Mouse (Mus musculus): ENCODE measurements around the gene Lipc. TPM values are rescaled to one million over a fixed set of nuclear protein-coding genes. Genes with fewer than 3 reads are reported as not detected.

Gene Lipc
- total RNA-seq, 2 experiments from 2014 or later, result not detected

DNA sequence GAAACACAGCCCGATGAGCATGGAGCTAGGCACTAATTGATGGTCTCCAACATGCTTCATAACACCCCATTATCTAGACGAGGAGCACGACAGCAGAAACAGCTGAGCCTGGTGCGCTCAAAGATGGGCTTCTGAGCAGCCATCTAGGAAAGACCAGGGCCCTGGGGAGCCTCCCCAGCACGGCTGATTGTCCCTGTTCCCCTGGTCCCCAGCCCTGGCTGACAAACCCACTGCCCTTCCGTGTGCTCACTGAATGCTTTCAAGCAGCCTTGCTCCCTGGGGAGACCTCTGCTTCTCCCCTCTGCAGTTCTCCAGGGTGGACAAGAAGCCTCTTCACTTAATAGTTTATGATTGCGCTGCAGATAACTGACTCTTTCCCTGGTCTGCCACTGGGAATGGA, 35.5 kb downstream of the Lipc start:
- no peak for ATAC-seq (replicated peaks; ENCODE audit: poor library complexity)

GRCm38 (mm10) chr9:70915356-70915685, 36.7 kb downstream of the Lipc start:
- ATAC-seq (replicated peaks; ENCODE audit: poor library complexity), result no peak

DNA sequence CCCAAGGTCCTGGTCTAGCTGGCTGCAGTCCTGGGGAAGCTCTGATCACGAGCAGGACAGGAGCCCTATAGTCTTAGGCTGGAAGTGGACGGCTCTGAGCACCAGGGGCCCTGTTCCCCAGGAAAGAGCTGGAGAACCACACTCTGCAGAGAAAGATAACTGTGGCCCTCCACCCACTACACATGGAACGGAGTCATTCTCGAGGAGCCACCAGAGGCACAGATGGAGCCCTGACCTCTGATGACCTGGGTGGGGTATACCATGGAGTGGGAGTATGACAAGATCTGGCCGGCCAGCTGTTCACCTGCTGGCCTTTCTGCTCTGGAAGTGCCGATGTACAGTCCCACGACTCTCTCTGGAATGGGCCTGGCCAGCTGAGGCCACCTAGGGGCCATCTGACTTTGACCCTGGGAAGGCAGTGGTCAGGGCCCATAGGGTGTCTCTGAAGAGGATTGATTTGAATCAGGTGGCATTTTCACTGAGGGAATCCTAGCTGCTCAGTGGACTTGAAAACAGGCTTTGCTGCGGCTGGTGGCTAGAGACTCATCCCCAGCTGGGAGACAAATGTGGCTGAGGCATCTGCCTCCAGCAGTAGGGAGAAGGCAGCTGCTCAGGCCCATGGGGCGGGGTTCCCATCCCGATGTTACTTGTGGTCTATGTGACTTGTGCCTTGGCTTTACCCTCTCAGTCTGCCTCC, 37.2 kb downstream of the Lipc start:
- peak; percentile 20; the same call in 1 of the 2 replicates for ATAC-seq (replicated peaks; ENCODE audit: poor library complexity)

GRCm38 (mm10) chr9:70911163-70911562, 40.9 kb downstream of the Lipc start:
- ATAC-seq (replicated peaks; ENCODE audit: poor library complexity), result no peak

- ATAC-seq (replicated peaks; ENCODE audit: poor library complexity), result no peak
Observed at GRCm38 (mm10) chr9:70910351-70910750, 41.7 kb downstream of the Lipc start.

DNA sequence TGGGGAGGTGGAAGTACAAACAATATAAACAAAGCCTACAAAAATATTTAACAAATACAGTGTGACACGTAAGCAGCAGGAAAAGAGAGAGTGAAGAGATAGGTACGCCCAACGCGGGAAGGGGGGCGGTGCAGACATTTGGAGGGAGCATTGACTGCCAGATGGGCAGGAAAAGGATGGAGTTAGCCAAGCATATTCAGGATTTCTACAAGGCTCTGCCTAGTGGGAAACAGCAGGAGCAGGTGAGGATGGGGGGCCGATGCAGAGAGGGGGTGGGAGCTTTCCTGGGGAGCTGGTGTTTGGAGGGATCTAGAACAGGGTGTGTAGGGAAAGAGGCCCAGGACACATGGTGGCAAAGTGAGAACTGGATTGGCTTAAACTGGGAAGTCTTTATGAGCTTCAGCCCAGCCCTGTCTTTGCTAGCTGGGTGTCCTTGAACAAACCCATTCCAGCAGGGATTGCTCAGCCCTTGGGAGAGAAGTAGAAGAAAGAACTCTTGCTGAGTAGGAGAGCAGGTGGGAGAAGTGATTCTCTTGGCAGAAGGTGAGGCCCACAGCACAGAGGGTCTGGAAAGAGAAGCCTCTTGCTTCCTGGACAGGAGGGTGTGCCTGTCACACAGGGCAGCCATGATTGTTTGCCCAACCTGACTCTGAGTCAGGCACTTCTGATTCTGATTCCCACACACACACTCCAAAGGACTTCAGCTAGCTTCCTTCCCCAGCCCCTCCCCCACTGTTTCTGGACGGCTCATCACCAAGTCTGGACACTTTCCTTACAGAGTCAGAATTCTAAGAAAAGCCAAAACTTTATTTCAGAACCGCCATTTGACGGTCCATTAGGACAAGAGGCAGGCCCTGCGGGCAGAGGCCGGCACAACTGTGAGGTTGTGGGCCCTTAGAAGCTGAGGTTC, 49.0 kb downstream of the Lipc start:
- no peak for ATAC-seq (replicated peaks; ENCODE audit: poor library complexity)

DNA sequence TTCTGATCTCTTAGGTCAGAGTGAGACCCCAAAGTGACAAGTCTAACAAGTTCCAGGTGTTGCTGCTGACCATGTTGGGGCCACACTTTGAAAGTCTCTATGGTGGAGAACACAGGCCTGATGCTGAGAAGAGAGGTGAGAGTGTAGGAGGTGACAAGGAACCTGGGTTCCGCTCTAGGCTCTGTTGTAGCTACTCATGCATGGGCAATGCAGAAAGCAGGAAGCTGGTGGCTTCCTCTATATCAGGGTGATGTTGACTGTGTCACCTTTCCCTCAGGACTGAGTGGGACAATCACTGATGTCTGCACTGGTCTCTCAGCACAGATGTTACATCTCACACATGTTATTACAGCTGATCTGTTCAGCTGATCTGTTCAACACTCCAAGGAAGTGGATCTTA, 57.8 kb downstream of the Lipc start:
- ATAC-seq (replicated peaks; ENCODE audit: poor library complexity), result no peak

DNA sequence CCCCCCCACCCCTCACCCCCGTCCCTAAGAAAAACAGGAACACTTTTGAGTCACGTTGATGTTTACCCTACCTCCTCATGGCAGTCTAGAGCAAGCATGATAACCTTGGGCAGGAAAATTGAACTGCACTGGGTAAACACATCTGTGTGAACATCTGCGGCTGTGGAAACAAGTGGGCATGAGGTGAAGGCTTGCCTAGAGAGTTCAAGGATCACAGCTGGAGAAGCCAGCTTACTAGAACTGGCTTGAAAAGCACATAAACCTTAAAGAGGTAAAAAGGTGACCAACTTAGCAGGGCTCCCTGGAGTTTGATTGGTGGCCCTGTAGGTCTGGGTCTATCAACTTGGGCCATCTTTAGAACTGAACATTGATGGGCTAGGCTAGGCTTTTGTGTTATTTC, 58.5 kb downstream of the Lipc start:
- no peak for ATAC-seq (replicated peaks; ENCODE audit: poor library complexity)

DNA sequence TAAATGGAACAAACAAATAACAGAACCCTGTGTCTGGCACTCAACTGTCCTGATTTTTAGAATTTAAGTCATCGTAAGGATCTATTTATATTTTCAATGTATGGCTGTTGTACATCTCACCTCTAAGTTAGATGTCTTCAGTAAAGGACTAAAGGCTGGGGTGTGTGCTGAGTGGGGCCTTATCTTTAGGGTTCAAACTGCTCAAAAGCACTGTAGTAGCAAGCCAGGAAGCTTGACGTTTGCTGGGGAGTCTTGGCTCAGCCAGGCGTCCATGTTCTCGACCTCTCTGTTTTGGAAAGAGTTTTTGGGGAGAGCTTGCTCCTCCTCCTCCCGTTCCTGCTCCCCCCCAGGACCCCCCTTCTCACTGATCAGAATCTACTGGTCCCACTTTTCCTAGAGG, 59.4 kb downstream of the Lipc start:
- no peak; the same call in 1 of the 2 replicates for ATAC-seq (replicated peaks; ENCODE audit: poor library complexity)

DNA sequence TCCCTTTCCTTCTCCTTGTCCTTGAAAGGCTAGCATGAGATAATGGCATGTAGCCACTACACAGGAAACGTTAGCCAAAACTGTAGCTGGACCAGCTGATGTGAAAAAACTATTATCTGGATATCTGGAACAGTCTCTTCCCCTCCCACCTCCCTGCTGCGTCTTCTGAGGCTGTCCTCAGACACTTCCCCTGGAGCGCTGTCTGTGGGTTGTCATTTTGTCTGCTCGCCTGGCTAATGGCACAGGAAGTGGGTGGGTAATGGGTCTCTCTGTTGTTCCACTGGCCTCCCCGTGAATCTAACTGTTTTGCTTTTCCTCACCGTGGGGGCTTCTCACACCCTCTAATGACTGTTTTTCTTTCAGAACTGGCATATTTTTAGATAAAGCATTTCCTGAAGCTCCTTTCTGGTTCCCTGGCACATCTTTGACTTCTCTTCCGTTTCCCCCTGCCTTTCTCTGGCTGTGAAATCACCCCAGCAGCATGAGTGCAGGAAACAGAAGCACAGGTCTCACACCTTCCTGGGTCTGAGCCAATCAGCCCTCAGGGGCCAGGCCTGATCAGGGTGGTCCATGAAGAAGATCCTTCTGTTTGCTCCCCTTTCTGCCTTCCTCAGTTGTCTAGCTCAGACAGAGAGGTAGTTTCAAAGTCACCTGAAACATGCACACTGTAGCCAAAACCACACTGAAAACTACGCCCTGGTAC, 60.4 kb downstream of the Lipc start:
- ATAC-seq (replicated peaks; ENCODE audit: poor library complexity), result peak; percentile 77

- no peak for ATAC-seq (replicated peaks; ENCODE audit: poor library complexity)
Observed at GRCm38 (mm10) chr9:70890736-70891135, 61.3 kb downstream of the Lipc start.

GRCm38 (mm10) chr9:70888969-70889368, 63.1 kb downstream of the Lipc start:
- no peak for ATAC-seq (replicated peaks; ENCODE audit: poor library complexity)

DNA sequence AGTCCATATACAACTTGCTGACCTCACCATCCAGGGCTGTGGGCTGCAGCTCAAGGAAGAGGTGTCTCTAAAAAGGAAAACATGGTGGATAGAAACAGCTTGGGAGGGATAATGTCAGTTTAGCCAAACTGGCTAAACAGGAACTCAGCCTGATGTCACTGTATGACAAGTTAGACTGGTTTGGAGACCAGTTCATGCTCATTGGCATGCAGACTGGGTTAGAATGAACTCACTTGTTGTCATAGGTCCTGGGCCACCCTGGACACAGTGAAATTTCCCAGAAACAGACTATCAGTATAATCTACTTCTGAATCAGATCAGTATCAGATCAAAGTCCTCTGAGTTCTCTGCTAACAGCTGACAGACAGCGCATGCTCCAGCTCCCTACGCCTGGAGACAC, 63.5 kb downstream of the Lipc start:
- ATAC-seq (replicated peaks; ENCODE audit: poor library complexity), result no peak

DNA sequence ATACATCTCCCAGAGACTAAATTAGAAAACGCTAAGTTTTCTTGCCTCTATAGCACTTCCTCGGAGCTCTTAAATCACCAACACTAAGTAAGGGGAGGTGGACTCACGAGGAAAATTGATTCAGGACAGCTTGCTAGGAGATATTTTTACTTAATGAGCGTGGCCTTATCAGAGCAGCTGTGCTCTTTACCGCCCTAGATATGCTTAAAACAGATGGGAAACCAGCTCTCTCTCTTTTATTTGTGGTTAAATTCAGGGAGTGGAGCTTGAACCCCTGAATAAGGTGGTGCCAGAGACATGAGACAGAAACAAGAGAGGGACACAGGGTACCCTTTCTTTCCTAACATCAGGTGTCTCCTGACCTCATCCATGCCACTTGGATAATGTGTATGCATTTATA, 70.0 kb downstream of the Lipc start:
- ATAC-seq (replicated peaks; ENCODE audit: poor library complexity), result peak; percentile 61

DNA sequence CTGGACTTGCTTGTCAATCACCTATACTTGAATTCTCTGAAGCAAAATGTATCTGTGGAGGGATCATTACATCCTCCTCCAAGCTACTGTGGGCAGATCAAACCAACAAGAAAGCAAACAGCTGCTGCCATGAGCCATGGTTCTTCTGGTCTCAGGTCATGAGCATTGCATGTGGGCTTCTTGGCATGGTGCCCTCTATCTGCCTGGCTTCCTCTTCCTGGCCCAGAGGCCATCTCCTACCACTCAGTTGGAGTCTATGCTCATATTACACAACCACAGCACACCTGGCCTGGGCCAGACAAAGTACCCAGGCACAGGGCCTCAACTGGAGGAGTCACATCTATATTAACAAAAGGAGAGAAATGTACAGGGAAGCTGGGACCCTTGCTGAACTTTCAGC, 73.2 kb downstream of the Lipc start:
- ATAC-seq (replicated peaks; ENCODE audit: poor library complexity), result peak; percentile 24; the same call in 1 of the 2 replicates

- no peak for ATAC-seq (replicated peaks; ENCODE audit: poor library complexity)
Observed at GRCm38 (mm10) chr9:70878157-70878556, 73.9 kb downstream of the Lipc start.

DNA sequence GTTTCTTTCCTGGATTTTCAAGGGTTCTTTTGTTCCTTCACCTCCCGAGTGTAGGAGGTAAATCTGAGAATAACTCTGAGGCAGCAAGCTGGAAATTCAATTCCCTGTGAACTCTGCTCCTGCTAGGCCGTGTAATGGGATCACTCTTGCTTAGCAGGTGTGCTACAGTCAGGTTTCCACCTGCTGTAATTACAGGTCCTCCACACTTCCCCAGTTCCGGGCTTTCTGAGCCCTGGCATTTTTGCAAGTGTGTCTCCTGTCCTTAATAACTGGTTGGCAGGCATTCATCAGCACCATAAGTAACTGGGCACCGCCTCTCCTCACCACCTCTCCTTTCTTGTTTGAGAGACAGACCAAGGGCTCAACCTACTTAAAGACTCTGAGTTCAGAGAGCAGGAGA, 76.5 kb downstream of the Lipc start:
- no peak for ATAC-seq (replicated peaks; ENCODE audit: poor library complexity)

DNA sequence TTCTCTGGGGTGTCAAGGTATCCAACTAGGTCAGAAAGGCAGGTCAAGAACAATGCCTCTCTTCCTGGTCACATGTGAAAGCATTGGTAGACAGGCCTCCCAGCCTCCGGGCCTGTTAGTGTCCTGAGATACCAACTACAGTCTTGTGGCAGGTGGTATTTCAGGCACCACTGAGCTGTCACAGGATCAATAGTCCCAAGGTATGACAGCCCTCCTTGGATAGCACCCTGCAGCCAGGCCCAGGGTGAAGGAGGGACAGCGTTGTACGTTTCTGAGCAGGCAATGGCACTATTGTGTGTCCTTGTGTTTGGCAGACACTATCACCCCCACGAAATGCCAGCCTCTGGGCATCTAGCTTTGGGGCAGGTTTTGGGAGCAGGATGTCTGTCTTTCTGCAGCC, 77.0 kb downstream of the Lipc start:
- ATAC-seq (replicated peaks; ENCODE audit: poor library complexity), result no peak

DNA sequence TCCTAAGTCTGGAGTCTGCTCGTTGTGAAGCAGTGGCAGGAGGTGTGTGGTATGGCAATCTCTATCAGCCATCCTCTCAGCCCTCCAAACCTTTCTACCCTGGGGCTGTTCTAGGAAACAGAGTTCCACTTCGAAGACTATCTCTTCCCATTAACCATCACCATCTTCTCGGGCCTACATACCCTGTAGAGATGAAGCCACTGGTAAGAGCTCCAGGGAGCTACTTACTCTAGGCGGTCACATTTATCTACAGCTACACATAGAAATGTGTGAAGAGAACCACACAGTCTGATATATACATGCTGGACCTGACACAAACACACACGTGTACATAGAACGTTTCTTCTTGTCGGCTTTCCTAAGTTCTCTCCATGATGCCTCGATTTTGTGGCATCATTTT, 79.4 kb downstream of the Lipc start:
- no peak for ATAC-seq (replicated peaks; ENCODE audit: poor library complexity)

GRCm38 (mm10) chr9:70870326-70870725, 81.7 kb downstream of the Lipc start:
- ATAC-seq (replicated peaks; ENCODE audit: poor library complexity), result no peak

DNA sequence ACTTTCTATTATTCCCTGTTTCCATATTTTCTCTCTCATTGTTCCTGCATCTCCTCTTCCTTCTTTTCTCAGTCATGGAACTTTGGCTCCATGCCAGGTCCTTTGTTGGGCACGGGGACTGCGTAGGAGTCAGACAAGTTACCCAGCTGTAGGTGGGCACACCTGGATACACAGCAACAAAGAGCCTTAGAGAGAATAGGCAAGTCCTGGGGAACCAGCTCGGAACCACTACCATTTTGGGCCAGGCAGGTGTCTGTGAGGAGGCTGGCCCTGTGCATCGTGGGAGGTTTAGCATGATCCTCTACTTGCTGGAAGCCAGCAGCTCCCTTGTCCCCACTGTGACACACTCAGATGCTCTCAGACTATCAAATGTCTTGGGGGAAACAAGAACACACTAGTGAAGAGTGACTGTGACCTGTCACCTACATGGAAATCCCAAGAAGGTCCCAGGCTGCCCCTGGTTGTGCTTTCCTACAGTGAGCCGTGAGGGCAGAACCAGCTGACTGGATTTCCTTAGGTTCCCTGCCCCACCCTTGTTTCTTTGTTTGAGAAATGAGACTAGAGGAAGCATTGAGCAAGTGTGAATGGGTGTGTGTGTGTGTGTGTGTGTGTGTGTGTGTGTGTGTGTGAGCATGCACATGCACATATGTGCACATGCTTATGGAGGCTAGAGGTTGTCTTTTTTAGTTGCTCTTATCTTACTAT, 82.7 kb downstream of the Lipc start:
- 0 out of 2 replicates have a peak, but pooled peaks have one; percentile 44 for ATAC-seq (replicated peaks; ENCODE audit: poor library complexity)

Data from megakaryocyte progenitor cell, adult 5-6 weeks (primary cell).